Mouse (Mus musculus) kidney, adult 2 months (tissue): Measurements from ENCODE around the gene Nbl1. TPM values are rescaled to one million over a fixed set of nuclear protein-coding genes. Genes with fewer than 3 reads are reported as not detected.

Source experiments
- DNase-seq: peaks from one replicate; pipeline ENCODE4 v3.0.0; 2021
- H3K27ac ChIP-seq: fragments of 200-500 bp; 2 replicates; pipeline ENCODE4 v1.5.1; 2012; ENCODE audit warnings: low read depth, low read length, control low read depth, inconsistent platforms; ENCODE audit not compliant: insufficient read depth
- H3K27me3 ChIP-seq: fragments of 200-500 bp; replicated peaks from 2 replicates; pipeline ENCODE4 v1.6.1; 2012; ENCODE audit warnings: mild to moderate bottlenecking, moderate library complexity, low read length, inconsistent platforms; ENCODE audit not compliant: control insufficient read depth, insufficient read depth
- H3K36me3 ChIP-seq: fragments of 200-500 bp; 2 replicates; pipeline ENCODE4 v1.6.1; 2012; ENCODE audit warnings: mild to moderate bottlenecking, moderate library complexity, low read length, inconsistent platforms; ENCODE audit not compliant: control insufficient read depth, insufficient read depth
- H3K4me1 ChIP-seq: fragments of 200-500 bp; 2 replicates; pipeline ENCODE4 v1.6.1; 2011; ENCODE audit warnings: low read length; ENCODE audit not compliant: control insufficient read depth, insufficient read depth
- H3K4me3 ChIP-seq: fragments of 200-500 bp; 2 replicates; pipeline ENCODE4 v1.5.1; 2011; ENCODE audit warnings: mild to moderate bottlenecking, low read depth, low read length, control low read depth; ENCODE audit not compliant: insufficient read depth
- CTCF ChIP-seq: fragments of 200-500 bp; conservative IDR thresholded peaks from 2 replicates; pipeline ENCODE4 v1.5.1; 2011; ENCODE audit warnings: low read depth, mild to moderate bottlenecking, control low read depth, low read length, moderate library complexity, mixed read lengths; ENCODE audit not compliant: insufficient read depth, insufficient read length
- POLR2A ChIP-seq: fragments of 200-500 bp; IDR thresholded peaks from one replicate; pipeline ENCODE4 v1.6.1; 2011; ENCODE audit warnings: low read depth, low read length, control low read depth
- WGBS: fragments of 180-500 bp; shearing (Covaris S2); methylation state at CpG from one replicate; pipeline ENCODE4 v1.1.7; 2018; 5-methylcytosine and 5-hydroxymethylcytosine counted together
- polyA plus RNA-seq: library from polyadenylated mRNA; depleted of rRNA; stranded (reverse); fragments of >200 nt; gene quantifications from 2 replicates; pipeline ENCODE4 v1.2.3, GENCODE M21; 2012

Gene Nbl1
- polyA plus RNA-seq, 1 experiment = 35.7 TPM

GRCm38 (mm10) chr4:139064831-139065230, 28.0 kb downstream of the Nbl1 start:
- H3K27ac ChIP-seq = no peak overlapping the region
- H3K36me3 ChIP-seq = no peaks in the 10 kb centered on the region
- no peak for TF ChIP-seq POLR2A
- no peak for TF ChIP-seq CTCF
- H3K27me3 ChIP-seq = no peaks in the 10 kb centered on the region
- no peak for DNase-seq
- 93% methylated on average over 5 of the region's 5 CpGs for WGBS
- no peaks in the 10 kb centered on the region for H3K4me1 ChIP-seq
- H3K4me3 ChIP-seq = no peak overlapping the region

- no peaks in the 10 kb centered on the region for H3K4me1 ChIP-seq
- no peaks in the 10 kb centered on the region for H3K27me3 ChIP-seq
- no peaks in the 10 kb centered on the region for H3K36me3 ChIP-seq
- no peak overlapping the region for H3K4me3 ChIP-seq
- 13% methylated on average over 7 of the region's 7 CpGs for WGBS
- TF ChIP-seq CTCF = no peak
- H3K27ac ChIP-seq = no peak overlapping the region
- DNase-seq = peak; percentile 35
Measured at GRCm38 (mm10) chr4:139059569-139059968, 33.2 kb downstream of the Nbl1 start.

- Histone ChIP-seq H3K27ac (no peak overlapping the region), H3K4me1 (no peaks in the 10 kb centered on the region), H3K27me3 (no peaks in the 10 kb centered on the region), H3K4me3 (no peak overlapping the region), H3K36me3 (no peaks in the 10 kb centered on the region)
- WGBS = 91% methylated on average over 5 of the region's 5 CpGs
- TF ChIP-seq POLR2A = no peak
- no peak for TF ChIP-seq CTCF
- DNase-seq = no peak
Measured at GRCm38 (mm10) chr4:139058029-139058428, 34.8 kb downstream of the Nbl1 start.

DNA sequence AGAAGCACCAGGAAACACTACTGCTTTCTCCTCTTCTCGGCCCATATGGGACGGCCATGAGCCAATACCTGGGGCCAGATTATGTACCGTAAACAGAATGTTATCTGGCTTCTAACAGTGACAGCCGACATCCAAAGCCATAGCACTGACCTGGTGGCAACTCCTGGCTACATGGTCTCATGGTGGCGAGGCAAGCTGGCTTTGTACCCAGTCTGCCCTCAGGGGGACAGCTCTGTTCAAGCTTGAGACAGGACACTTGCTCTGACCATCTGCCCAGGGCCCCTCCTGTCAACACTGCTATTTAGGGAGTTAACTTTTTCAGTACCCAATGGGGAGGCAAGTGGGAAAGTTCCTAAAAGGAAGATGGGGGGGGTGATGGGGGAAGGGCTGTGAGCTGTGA, 35.5 kb downstream of the Nbl1 start:
- H3K36me3 ChIP-seq = no peaks in the 10 kb centered on the region
- 82% methylated on average over 5 of the region's 5 CpGs for WGBS
- TF ChIP-seq CTCF = no peak
- no peak for TF ChIP-seq POLR2A
- no peak for DNase-seq
- no peaks in the 10 kb centered on the region for H3K27me3 ChIP-seq
- no peak overlapping the region for H3K27ac ChIP-seq
- no peak overlapping the region for H3K4me3 ChIP-seq
- H3K4me1 ChIP-seq = no peaks in the 10 kb centered on the region

DNA sequence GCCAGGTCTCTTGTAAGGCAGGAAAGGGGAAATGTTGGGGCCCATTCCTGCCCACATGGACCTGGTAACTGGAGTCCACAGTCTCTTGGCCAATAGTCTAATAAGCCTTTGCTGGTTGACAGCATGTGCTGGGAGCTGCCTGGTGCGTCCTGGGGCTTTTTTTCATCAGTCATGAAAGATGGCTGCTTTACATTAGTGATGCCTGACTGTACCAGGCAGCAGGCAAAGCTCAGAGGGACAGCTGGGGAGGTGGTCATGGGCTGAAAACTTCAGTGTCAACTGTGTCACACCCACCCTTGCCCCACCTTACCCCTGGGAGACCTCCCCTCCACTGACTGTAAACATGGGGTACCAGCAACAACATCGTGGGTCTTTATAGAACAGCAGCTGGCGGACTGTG, 37.0 kb downstream of the Nbl1 start:
- no peak overlapping the region for H3K4me3 ChIP-seq
- H3K36me3 ChIP-seq = no peaks in the 10 kb centered on the region
- WGBS = 84% methylated on average over 3 of the region's 3 CpGs
- DNase-seq = no peak
- H3K4me1 ChIP-seq = no peaks in the 10 kb centered on the region
- TF ChIP-seq POLR2A (no peak), CTCF (no peak)
- no peaks in the 10 kb centered on the region for H3K27me3 ChIP-seq
- no peak overlapping the region for H3K27ac ChIP-seq

GRCm38 (mm10) chr4:139055336-139055735, 37.5 kb downstream of the Nbl1 start:
- Histone ChIP-seq H3K4me3 (no peak overlapping the region), H3K4me1 (no peaks in the 10 kb centered on the region), H3K27me3 (no peaks in the 10 kb centered on the region), H3K27ac (no peak overlapping the region), H3K36me3 (no peaks in the 10 kb centered on the region)
- WGBS = 91% methylated on average over 4 of the region's 4 CpGs
- DNase-seq = no peak
- TF ChIP-seq CTCF (no peak), POLR2A (no peak)

DNA sequence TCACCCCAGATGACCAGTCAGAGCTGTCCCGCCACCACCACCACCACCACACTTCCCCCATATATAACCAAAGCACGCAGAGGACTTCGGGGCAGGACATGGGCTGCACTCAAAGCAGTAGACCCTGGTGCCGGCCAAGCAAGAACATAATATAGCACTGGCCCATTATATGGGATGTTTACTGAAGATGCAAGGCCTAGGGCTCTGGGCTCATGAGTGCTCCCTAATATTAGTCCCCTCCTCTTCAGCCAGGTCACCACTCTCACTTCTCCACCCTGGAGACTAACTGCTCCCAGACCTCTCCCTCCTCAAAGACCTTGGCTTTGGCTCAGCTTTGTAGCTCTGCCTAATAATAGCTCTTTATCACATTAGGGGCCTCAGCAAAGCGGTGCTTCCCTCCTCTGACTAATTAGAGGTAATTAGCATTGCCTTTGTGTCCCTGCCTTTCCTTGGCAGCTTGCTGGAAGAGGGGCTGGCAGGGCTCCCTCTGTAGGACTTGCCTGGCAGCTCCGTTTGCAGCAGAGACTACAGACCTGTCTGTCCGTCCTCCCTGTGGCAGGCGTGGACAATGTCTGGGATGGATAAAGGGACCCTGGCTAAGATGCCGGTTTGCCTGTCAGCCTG, 38.4 kb downstream of the Nbl1 start:
- H3K27ac ChIP-seq = no peak overlapping the region
- DNase-seq = no peak
- no peaks in the 10 kb centered on the region for H3K4me1 ChIP-seq
- H3K36me3 ChIP-seq = no peaks in the 10 kb centered on the region
- no peak overlapping the region for H3K4me3 ChIP-seq
- no peaks in the 10 kb centered on the region for H3K27me3 ChIP-seq
- no peak for TF ChIP-seq POLR2A
- no peak for TF ChIP-seq CTCF
- WGBS = 70% methylated on average over 9 of the region's 9 CpGs
